Mouse (Mus musculus) left cerebral cortex, postnatal 4 days (tissue): ENCODE data around the gene Arhgef28. TPM values are rescaled to one million over a fixed set of nuclear protein-coding genes. Genes with fewer than 3 reads are reported as not detected.
"Not testable (repeated sequence)": the region's sequence is repeated elsewhere in the genome, so short reads cannot be mapped to it uniquely, and the experiment has no call there.

ENCODE experiments used
- DNase-seq: peaks from one replicate; pipeline ENCODE4 v3.0.0-alpha.2; 2022
- intact Hi-C: fragments of 180-260 bp; cut with DNase I; formaldehyde crosslinking; loops from one replicate; pipeline ENCODE4 v1.15.1; 2025
- total RNA-seq, 2 experiments: library from RNA; stranded (reverse); gene quantifications; 2 replicates each; pipeline ENCODE4 v1.2.3; 2021

Gene Arhgef28
- total RNA-seq, 2 experiments from 2014 or later: 43.8 to 49.9 TPM

GRCm38 (mm10) chr13:98132951-98133350 is 73.3 kb downstream of the Arhgef28 start:
- no peak for DNase-seq
- intact Hi-C loops: no loop called here

DNA sequence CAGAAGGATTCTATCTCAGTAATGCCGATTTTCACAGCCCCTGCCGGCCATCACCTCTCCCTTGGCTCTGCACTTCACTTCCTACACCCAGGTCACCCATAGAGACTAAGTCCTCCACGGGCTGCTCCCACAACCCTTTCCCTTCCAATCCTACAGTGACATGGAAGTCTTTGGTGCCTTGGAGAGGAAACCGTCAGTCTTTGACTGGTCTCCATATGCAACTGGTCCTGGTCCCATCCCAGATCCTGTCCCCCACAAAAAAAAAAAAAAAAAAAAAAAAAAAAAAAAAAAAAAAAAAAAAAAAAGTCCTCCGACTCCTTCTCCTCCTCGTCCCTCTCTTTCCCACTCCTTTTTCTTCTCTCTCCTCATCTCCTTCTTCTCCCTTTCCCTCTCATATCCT is 74.0 kb downstream of the Arhgef28 start:
- intact Hi-C loops: no loop called here
- no peak for DNase-seq

DNA sequence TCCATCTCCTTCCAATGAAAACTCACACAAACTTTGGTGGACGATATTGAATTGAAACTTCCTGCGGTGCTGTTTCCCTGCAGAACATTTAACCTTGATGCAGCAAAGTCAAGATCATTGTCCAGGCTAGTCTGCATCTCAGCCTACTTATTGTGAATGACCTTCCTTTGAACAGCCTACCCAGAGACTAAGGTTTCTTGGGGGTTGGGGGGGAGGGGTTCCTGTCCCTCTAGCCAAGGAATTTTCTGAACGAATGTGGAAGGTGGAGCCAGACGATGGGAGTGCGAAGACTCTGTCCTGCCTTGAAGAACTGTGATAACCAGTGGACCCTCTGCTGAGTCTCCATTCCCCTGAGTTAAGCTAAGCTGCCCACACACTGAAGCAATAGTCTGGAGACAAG is 80.6 kb downstream of the Arhgef28 start:
- intact Hi-C loops: no loop called here
- no peak for DNase-seq

DNA sequence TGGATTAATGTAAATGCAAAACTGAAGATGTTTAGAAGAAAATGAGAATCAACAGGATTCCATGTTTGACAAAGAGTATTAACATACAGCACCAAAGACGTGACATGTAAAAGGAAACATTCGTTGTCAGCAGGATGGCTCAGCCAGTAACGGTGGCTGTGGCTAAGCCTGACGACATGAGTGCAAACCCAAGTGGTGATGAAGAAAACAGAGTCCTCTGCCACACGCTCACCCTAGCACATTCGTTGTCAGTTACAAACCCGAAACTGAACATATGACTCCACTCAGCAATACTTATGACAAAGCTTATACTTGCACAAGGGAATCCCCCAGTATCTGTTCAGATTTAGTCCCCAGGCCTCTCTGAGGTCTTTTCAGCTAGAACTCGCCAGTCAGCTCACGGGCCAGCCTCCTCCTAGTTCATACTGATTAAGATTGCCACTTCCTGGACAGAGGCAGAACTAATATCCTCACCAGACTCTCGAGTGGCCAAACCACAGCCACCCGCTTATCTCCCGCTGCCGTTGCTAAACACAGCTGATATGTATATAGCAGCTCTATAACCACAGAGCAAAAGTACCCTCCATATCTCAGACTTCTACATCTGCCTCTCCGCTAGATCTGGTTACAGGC is 82.0 kb downstream of the Arhgef28 start:
- DNase-seq: no peak
- intact Hi-C loops: no loop called here

GRCm38 (mm10) chr13:98122766-98123165 is 83.5 kb downstream of the Arhgef28 start:
- intact Hi-C loops: no loop called here
- DNase-seq: no peak

DNA sequence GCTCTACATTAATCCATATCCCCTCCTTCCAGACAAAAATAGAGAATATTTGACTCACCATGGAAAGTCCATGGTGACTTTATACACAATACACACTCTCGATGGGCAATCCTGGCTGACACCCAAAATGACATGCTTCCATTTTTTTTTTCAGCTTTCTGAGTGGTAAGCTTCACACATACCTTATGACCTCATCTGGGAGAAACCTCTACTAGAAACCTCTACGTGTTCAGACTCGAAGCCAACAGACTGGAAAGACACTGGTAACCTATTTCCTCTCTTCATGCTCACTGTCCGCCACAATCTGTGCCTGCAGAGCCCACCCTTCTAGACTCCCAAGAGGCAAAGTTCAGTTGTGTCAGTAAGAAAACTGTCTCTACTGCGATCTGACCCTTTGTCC is 84.2 kb downstream of the Arhgef28 start:
- intact Hi-C loops: no loop called here
- no peak for DNase-seq

DNA sequence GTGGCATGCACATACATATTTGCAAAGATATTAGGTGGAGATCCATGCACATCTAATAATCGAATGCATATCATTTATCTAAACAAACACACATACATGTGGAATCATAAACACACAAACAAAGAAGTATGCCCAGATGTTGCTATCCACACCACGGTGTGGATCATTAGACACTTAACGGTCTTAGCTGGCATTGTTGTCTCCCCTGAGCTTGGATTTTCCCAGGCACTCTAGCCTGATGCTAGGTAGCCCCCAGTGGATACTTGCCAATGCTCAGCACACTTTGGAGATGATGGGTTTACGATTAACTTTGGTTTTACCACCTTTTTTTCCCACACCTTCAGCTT is 85.1 kb downstream of the Arhgef28 start:
- intact Hi-C loops: no loop called here
- no peak for DNase-seq

GRCm38 (mm10) chr13:98120356-98121123 is 85.7 kb downstream of the Arhgef28 start:
- no peak for DNase-seq
- intact Hi-C loops: no loop called here

- no peak for DNase-seq
- intact Hi-C loops: no loop called here
Observed at GRCm38 (mm10) chr13:98118291-98118690, 87.9 kb downstream of the Arhgef28 start.

DNA sequence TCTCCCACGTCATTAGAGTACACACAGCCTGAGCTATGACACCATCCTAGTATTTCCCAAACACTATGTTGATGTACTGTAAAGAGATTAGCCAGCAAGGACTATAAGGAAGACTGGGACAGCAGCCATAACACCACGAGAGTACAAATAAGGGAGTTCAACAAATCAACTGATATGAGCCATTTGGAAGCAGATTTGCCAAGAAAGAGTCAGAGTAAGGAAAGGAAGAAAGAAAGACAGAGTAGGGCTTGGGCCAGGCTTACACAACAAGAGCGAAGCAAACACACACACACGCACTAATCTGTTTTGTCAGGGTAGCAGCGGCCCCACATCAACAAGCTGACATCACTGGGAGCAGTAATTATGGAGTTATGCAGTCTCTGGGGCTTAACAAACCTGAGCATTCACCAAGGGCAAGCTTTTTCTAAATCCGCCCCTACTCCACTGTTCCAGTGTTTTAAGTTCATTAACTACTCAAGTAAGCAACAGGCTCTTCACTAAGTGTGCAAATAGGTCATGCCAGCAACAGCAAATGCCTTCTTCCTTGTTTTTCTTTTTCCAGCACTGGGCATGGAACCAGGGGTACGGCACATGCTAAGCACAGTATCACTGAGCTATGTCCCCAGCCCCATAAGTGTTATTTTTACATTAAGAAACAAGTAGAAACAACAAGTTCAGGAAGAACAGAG is 88.5 kb downstream of the Arhgef28 start:
- intact Hi-C loops: no loop called here
- DNase-seq: no peak

GRCm38 (mm10) chr13:98115650-98116049 is 90.6 kb downstream of the Arhgef28 start:
- DNase-seq: no peak
- intact Hi-C loops: no loop called here

DNA sequence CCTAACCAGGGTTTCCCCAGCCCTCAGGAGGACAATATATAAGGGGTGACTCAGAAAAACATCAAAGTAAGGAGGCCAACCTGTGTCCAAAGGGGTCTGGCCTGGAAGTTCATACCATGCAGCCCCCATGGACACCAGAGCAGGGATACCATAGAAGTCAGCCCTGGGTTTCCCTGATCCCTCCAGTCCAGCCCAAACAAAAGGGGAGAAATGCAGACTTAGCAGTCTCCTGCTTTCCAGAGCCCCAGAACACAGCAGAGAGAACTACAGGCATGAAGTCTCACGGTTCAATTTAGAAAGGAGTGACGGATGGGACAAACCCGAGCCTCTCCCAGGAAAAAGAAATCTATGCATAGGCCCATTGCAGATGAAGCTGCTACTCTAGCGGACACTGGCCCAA is 91.2 kb downstream of the Arhgef28 start:
- DNase-seq: no peak
- intact Hi-C loops: no loop called here

DNA sequence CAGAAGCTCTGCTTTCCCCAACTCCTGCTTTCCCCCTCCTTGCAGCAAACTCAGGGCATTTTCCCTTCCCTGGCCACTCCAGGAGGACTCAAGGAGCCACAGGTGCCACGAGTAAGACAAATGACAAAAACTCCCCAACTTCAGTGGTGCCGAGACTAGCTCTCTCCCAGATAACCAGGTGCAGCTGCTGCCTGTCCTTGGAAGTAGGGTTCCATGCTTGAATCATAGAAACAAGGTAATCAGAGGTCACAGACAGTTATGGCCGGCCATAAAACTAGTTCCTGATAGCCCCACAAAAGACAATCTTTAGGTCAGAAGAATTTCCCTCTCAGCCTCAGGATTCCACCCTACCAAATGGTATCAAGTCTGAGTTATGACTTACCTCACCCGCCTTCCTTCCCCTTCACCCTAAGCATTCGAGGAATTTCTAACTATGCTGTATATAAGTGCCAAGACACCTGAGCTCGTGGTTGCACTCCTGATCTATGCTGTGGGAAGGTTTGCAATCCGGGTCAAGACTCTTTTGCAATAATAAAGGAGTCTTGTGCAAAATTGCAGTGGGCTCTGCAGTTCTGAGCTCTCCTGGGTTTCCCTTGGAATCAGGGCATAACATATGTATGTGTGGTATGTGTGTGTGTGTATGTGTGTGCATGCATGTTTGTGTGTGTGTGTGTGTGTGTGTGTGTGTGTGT is 93.3 kb downstream of the Arhgef28 start:
- intact Hi-C loops: no loop called here
- DNase-seq: no peak

GRCm38 (mm10) chr13:98111531-98111930 is 94.7 kb downstream of the Arhgef28 start:
- no peak for DNase-seq
- intact Hi-C loops: no loop called here

GRCm38 (mm10) chr13:98111021-98111420 is 95.2 kb downstream of the Arhgef28 start:
- no peak for DNase-seq
- intact Hi-C loops: no loop called here

- intact Hi-C loops, DNase-seq: not testable (repeated sequence)
Observed at GRCm38 (mm10) chr13:98108481-98108880, 97.8 kb downstream of the Arhgef28 start.

DNA sequence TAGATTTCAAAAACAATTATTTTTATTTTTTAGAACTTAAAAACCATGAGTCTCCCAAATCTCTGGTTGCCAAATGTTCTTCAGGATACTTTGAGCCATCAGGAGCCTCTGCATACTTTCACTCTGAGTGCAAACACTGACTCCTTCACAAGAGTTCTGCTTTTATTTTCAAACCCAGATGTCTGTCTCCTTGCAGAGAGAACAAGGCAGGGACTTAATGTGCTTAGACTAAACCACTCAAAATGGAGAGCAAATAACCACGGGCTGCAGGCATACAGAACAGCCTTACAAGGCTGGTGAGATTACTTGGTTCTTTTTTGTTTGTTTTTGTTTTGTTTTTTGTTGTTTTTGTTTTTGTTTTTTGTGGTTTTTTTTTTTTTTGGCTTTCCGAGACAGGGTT is 98.6 kb downstream of the Arhgef28 start:
- no peak for DNase-seq

DNA sequence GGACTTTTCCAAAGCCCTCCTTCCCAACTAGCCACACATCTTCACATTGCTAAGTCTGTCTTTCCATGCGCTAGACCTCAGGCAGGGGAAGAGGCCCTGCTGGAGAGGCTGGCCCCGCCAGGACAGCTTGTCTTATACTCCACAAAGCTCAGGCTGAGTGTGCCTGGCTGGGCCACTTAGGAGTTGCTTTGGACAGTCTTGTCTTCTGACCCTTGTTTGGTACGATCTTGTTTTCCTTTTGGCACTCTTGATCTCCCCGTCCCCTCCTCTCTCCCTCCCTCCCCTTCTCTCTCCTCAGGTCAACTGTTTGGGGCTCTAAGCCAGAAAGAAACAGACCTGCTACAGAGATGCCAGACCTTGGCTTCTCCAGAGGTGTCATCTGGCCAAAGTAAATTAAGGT is 110.3 kb downstream of the Arhgef28 start:
- intact Hi-C loops: no loop called here
- DNase-seq: no peak

More for the DNA sequence above, 98.6 kb downstream of the Arhgef28 start:
- intact Hi-C loops: no loop called here

DNA sequence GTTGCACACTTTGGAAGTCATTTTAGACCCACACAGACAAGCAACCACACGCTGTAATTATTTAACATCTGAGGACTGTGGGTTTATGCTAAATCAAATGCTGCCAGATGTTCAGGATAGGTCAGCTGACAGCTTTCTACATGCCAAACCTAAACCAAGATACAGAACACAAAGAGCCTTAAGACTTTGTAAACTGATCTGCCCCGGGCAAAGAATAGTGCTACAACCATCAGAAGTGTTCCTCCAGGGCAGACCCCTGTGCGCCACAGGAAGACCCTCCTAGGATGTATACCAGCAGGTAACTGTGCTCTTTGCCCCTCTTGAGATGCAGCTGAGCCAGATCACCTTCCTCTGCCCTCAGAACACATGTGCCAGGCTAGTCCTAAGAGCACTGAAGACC is 111.9 kb downstream of the Arhgef28 start:
- no peak for DNase-seq
- intact Hi-C loops: no loop called here

- intact Hi-C loops: no loop called here
- DNase-seq: no peak
Observed at GRCm38 (mm10) chr13:98093483-98093882, 112.8 kb downstream of the Arhgef28 start.

GRCm38 (mm10) chr13:98092354-98093002 is 113.8 kb downstream of the Arhgef28 start:
- DNase-seq: no peak
- intact Hi-C loops: no loop called here
